Mouse (Mus musculus) G1E (cell line): ENCODE measurements at regions not wholly inside any gene's neighbourhood (a gene's known extent, or its start where the extent isn't known, plus 50 kb on each side); places are given as distances from the start of the nearest gene placed in this dataset.

Source experiments
- CTCF ChIP-seq: IDR thresholded peaks from 2 replicates; pipeline ENCODE4 v1.5.1; 2012; ENCODE audit warnings: low read depth, low read length, inconsistent platforms, mixed read lengths
- GATA1 ChIP-seq: IDR thresholded peaks from 2 replicates; pipeline ENCODE4 v1.6.1; 2012; ENCODE audit warnings: borderline replicate concordance, low read length, inconsistent platforms, mixed read lengths
- GATA2 ChIP-seq: IDR thresholded peaks from 2 replicates; pipeline ENCODE4 v1.6.1; 2012; ENCODE audit warnings: low read depth, low read length, inconsistent platforms, borderline replicate concordance
- POLR2AphosphoS5 ChIP-seq: IDR thresholded peaks from 2 replicates; pipeline ENCODE4 v1.6.1; 2012; ENCODE audit warnings: low read depth, low read length, inconsistent platforms; ENCODE audit not compliant: insufficient replicate concordance

- TF ChIP-seq CTCF (no peak), GATA1 (no peak), POLR2AphosphoS5 (no peak), GATA2 (no peak)
Observed at GRCm38 (mm10) chr5:77807726-77808125, 399.9 kb upstream of the Igfbp7 start.
